Mouse (Mus musculus) embryonic fibroblast, embryonic 13.5 days (primary cell): Measurements from ENCODE around the gene Acbd6.

Experiments
- CTCF ChIP-seq: IDR thresholded peaks from 2 replicates; pipeline ENCODE4 v1.5.1; 2011; ENCODE audit warnings: mild to moderate bottlenecking, control low read depth, low read length, moderate library complexity, borderline replicate concordance; ENCODE audit not compliant: insufficient read depth
- POLR2A ChIP-seq: IDR thresholded peaks from 2 replicates; pipeline ENCODE4 v1.6.1; 2011; ENCODE audit warnings: low read depth, mild to moderate bottlenecking, control low read depth, low read length, moderate library complexity

GRCm38 (mm10) chr1:155721443-155721842, 163.5 kb downstream of the Acbd6 start:
- TF ChIP-seq CTCF (no peak), POLR2A (no peak)
